Mouse (Mus musculus) left cerebral cortex, adult 6 months (tissue): ENCODE measurements around the gene Hoxd13. TPM values are rescaled to one million over a fixed set of nuclear protein-coding genes. Genes with fewer than 3 reads are reported as not detected.

Experiments
- long read RNA-seq, 2 experiments: library from polyadenylated mRNA; unstranded; transcript quantifications; one replicate each; pipeline ENCODE4 v2.0.0; 2019 to 2020
- polyA plus RNA-seq: library from polyadenylated mRNA; unstranded; fragments of <200 nt; fragmentation: Nextera tagmentation; gene quantifications from 2 replicates; pipeline ENCODE4 v1.2.3, GENCODE M21; 2021

The Hoxd13 gene
- polyA plus RNA-seq, result not detected in 2 replicates
- long read RNA-seq, experiment 1, result 0 reads
- long read RNA-seq, experiment 2, result 0 reads

DNA sequence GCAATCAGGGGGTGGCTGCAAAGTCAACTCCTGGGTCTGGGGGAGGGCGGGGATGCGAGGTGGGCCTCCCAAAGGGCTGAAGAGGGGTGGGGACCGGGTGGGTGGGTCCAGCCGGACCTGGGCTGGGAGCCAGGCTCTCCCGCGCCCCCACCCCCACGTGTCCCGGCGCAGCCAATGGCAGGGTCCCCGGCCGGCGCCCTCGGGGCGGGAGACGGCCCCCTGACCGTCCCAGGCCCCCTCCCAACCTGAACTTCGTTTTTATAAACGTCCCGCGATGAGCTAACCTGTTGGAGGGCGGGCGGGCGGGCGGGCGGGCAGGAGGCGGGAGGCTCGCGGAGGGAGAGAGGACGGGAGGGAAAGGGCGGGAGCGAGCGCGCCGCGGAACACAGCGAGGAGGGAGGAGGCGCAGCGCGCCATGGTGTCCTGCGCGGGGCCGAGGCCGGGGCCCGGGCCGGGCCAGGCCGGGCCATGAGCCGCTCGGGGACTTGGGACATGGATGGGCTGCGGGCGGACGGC lies at the start of gene Hoxd13:
TSS of gene Hoxd13 (plus strand) at position 469 of the 516 bp plus-strand sequence.

DNA sequence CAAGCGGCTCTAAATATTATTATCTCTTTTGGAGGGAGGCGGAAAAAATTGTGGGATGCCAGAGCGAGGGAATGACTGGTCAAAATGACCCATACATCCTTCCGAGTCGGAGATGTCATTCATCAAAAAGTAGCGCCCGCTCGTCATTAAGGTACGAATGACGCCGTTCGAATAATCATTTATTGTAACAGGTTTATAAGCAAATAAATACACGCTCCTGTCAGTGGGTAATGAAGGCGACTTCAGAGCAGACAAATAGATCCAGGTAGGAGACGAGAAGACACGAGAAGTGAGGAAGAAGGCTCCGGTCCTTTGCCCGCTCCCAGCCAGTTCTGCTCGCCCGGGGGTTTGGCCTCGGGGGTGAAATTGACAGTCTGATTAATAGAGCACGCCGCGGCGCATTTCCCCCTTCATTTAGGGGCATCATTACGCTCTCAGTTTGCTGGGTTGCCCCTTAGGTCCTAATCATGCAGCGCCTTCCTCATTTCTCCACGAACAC lies 8.6 kb upstream of the Hoxd13 start, which contains the start of gene Evx2:
TSS of gene Evx2 (minus strand) at position 51 of the 499 bp plus-strand sequence.

DNA sequence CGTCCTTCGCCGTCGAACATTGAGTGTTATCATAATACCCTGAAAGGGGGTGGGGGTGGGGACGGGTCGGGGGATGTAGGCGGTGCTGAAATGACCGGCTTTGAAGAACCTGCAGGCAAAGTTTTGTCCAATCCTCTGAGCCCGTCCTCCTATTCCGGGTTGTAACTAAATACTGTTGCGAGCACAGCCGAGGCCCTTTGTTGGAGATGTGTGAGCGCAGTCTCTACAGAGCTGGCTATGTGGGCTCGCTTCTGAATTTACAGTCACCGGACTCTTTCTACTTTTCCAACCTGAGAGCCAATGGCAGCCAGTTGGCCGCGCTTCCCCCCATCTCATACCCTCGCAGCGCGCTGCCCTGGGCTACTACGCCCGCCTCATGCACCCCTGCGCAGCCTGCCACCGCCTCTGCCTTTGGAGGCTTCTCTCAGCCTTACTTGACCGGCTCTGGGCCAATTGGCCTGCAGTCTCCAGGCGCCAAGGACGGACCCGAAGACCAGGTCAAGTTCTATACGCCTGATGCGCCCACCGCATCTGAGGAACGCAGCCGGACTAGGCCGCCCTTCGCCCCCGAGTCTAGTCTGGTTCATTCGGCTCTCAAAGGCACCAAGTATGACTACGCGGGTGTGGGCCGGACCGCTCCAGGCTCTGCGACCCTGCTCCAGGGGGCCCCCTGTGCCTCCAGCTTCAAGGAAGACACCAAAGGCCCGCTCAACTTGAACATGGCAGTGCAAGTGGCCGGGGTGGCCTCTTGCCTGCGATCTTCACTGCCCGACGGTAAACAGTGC lies 7.0 kb downstream of the Hoxd13 start, which contains the start of gene Hoxd12:
TSS of gene Hoxd12 (plus strand) at position 133 of the 785 bp plus-strand sequence.

DNA sequence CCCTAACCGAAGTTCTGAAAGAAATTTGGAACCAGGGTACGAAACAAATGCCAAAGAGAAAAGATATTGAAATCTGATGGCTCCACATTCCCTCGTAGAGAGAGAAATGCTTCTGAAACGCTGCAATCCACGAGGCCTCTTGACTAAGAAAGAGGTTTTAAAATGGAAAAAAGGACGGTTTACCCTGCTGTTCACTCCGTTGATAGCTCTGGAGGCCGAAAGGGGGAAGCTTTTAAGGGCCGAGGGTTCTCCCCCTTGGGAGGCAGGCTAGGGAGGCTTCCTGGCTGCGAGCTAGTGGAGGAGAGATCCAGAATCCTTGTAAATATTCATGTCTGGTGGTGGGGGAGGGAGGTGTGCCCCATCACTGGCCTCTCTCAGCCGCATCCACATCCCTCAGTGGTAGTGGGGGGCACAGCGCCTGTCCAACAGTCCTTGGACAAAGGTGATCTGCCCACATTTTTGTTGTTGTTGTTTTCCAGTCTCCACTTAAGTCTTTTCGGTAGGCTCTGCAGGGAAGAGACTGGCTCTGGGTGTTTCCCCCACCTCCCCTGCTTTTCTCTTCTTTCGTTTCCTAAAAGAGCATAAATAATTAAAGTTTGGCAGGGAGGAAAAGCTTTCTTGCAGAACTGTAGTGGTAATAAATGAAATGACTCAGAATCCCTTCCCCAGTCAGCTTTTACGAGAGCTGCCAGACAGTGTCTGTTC lies 10.9 kb downstream of the Hoxd13 start, which contains the start of gene Hoxd11:
TSS of gene Hoxd11 (plus strand) at position 667 of the 705 bp plus-strand sequence.

GRCm38 (mm10) chr2:74691022-74691951 lies 23.2 kb downstream of the Hoxd13 start, which contains the start of gene Hoxd10:
Gene Hoxd10, plus strand, starts transcription at chr2:74691924.

GRCm38 (mm10) chr2:74697567-74698121 lies 29.5 kb downstream of the Hoxd13 start, which contains the start of gene Hoxd9:
Gene Hoxd9, plus strand, starts transcription at chr2:74697727.

GRCm38 (mm10) chr2:74704393-74704998 lies 36.4 kb downstream of the Hoxd13 start, which contains the start of gene Hoxd8:
Gene Hoxd8, plus strand, starts transcription at chr2:74704615.

GRCm38 (mm10) chr2:74711721-74712621 lies 43.9 kb downstream of the Hoxd13 start, which contains the start of the genes Hoxd3 and Hoxd4:
Gene Hoxd3, plus strand, starts transcription at chr2:74711927.
Gene Hoxd4, plus strand, starts transcription at chr2:74711929.

Other genes starting within 250 kb of the Hoxd13 start
- gene Lnpk, start 88.9 kb upstream of the Hoxd13 start, polyA plus RNA-seq, result 29.8 and 32.9 TPM in 2 replicates
- gene Evx2, start 8.8 kb upstream of the Hoxd13 start, polyA plus RNA-seq, result not detected in 2 replicates
- gene Hoxd12, start 6.7 kb downstream of the Hoxd13 start, polyA plus RNA-seq, result not detected in 2 replicates
- not detected in 2 replicates for gene Hoxd11, start 11.2 kb downstream of the Hoxd13 start, polyA plus RNA-seq
- gene Hoxd10, start 23.6 kb downstream of the Hoxd13 start, polyA plus RNA-seq, result not detected in 2 replicates
- gene Hoxd9, start 29.4 kb downstream of the Hoxd13 start, polyA plus RNA-seq, result not detected in 2 replicates
- not detected in 2 replicates for gene Hoxd8, start 36.3 kb downstream of the Hoxd13 start, polyA plus RNA-seq
- gene Hoxd3, start 43.6 kb downstream of the Hoxd13 start, polyA plus RNA-seq, result not detected in 2 replicates
- gene Hoxd4, start 43.6 kb downstream of the Hoxd13 start, polyA plus RNA-seq, result not detected in 2 replicates
- gene Gm28230, start 58.4 kb downstream of the Hoxd13 start, polyA plus RNA-seq, result not detected in 2 replicates
- gene Hoxd1, start 94.7 kb downstream of the Hoxd13 start, polyA plus RNA-seq, result 0.09 and 0.10 TPM in 2 replicates
- gene Mtx2, start 157.5 kb downstream of the Hoxd13 start, polyA plus RNA-seq, result 41.9 and 57.1 TPM in 2 replicates